Mouse (Mus musculus) cerebellum, adult 18-20 months (tissue): ENCODE results near the gene Abca3.
A peak's percentile ranks its signal among the peaks of the same experiment; 100 is the strongest.

Experiments used
- DNase-seq, 2 experiments: peaks; one replicate each; pipeline ENCODE4 v3.0.0; 2021

Abca3 gene

DNA sequence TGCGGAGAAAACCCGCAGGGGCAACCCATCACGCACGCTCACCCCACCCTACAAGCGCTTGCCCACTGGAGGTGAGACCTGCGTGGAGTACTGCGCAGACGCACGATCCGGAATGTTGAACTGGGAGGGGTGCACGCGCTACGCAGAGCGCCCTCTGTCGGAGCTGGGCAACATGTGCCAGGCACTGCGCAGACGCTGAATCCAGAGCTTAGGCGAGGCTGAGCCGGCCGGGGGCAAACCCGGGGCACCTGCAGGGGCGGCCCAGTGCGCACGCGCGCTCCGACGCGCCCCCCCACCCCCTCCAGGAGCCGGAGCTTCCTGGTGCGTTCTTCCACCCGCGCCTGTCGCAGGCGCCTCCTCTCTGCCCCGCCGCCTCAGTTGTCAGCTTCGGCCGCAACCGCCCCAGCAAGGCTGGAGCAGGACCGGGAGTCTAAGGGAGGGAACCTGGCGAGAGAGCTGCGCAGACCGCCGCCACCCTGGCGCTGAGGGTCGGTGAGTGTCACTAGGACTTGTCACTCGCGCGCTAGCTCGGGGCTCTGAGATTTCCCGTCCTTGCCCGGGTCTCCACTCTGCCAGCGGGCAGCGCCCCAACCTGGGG lies at the start of gene Abca3:
Abca3 (plus strand) TSS at position 191 of the 598 bp plus-strand sequence.
- peak; percentile 97 to 99 for DNase-seq

DNA sequence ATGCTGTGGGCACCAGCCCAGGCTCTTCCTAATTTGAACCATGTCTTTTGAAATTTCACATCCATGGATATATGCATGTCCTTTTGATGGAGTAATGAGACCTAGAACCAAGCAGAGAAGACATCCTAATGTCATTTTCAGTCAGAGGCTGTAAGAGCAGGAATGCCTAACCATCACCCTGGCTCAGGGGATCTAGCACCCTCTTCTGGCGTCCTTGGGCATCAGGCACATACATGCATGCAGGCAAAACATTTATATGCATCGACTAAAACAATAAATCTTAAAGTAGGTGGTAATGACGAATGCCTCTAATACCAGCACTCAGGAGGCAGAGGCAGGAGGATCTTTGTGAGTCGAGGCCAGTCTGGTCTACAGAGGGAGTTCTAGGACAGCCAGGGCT lies 44.2 kb upstream of the Abca3 start:
- peak; percentile 57 to 67 for DNase-seq

GRCm38 (mm10) chr17:24320826-24321225 lies 30.9 kb upstream of the Abca3 start:
- no peak for DNase-seq

- no peak for DNase-seq
These were observed 26.7 kb upstream of the Abca3 start for GRCm38 (mm10) chr17:24325051-24325450.

DNA sequence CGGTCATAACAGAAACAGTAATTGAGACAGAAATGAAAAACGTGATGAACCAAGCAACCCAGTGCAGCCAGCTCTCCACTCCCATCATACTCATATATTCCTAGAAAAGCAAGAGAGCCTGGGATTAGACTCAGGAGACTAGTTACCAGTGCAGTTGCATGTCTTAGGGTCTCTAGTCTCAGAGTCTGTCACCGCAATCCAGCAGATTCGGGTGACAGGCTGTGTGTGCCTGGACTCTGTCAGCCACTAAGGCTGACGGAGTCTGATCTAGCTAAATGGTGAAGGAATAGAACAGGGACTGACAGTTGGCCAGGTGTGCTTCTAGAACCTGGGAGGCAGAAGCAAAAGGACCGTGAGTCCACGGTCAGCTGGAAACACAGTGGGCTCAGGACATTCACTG lies 24.1 kb upstream of the Abca3 start:
- no peak for DNase-seq

DNA sequence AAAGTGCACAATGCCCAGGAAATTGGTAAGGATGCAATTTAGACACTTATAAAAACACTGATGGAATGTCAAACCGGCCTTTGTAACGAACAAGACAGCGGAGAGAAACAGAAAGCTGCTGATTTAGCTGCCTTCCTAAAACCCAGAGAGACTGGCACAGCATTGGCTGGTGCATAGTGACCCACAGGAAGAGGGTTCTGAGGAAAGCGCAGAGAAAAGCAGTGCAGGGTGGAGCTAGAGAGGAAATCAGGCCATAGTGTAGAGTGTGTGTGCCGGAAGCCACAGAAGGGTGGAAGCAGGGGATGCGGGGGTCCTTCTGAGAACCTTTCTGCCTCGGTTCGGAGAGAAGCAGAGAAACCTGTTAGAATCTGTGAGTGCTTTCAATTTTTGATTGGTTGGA lies 7.1 kb upstream of the Abca3 start:
- no peak for DNase-seq

DNA sequence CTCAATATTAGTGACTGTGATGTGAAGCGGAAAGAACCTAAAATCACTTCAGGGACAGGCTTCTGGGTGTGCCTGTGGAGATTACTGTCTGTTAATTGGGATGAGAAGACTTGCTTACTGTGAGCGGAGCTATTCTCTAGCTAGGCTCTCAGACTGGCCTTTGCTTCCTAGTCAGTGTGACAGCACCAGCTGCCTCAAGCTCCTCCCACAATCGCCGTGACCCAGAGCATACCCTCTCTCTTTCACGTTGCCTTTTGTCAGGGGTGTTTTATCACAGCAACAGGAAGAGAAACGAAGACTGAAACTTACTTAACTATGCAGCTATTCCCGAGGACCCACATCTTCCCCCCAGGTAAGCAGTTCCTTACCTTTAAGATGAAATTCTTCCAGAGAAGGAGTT lies 4.9 kb upstream of the Abca3 start:
- DNase-seq: no peak

- DNase-seq: no peak
These were observed 2.6 kb upstream of the Abca3 start for GRCm38 (mm10) chr17:24349176-24349575.

DNA sequence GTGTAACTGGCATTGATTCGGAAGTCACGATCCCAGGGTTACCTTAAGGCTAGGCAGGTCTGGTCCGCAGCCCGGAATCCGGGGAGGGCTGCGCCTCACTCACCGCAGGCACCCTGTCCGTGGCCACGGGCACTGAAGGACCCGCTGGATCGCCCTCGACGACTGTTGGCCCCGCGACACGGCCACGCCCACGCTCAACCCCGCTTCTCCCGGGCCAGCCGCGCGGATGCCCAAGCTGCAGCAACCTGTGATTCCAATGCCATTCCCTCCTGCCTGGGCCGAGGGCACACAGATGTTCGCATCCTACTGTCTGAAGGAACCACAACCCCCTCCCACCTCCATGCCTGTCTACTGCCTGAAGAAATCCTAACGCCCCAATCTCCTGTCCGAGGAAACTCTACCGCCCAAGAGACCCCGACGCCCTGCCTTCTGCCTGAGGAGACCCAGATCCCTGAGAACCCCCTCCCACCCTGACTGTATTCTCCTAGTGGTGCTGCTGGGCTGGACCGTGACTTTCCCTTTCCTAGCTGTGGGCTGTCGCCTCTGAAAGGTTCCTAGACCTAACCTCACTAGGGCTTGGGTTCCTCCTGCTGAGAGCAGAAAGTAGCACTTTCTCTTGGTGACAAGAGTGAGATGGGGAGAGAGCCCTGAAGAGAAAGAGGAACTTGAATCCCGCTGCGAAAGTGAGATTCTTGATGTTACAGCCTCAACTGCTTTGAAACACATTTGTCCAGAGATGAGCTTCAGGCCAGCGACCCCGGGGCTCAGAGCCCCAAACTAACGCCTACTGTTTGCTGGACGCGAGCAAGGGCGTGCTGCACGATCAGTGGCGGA lies 607 bp upstream of the Abca3 start, which contains the start of gene Abca17:
Abca17 (minus strand) TSS at position 143 of the 834 bp plus-strand sequence.
- peak; percentile 33 to 53 for DNase-seq

- DNase-seq: no peak
These were observed 832 bp downstream of the Abca3 start for GRCm38 (mm10) chr17:24352370-24353194.

DNA sequence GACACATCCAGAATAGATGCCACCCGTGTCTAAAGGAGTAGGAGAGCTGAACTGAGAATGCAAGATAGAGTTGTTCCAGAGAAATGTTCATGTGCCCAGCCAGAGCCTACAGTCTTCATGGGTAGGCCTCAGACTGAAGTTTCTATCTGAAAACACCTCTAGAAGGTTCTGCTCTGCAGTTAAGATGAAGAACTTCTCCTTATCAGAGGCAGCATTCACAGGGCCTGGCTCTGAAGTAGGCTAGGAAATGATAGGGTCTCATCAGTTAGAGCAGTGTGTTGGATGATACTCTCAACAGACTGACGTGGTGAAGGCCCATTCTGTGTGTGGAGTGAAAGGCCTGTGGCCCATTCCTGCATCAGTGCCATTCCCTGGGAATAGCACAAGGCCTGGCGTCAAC lies 2.2 kb downstream of the Abca3 start:
- DNase-seq: no peak

GRCm38 (mm10) chr17:24355284-24355683 lies 3.5 kb downstream of the Abca3 start:
- DNase-seq: no peak

GRCm38 (mm10) chr17:24359006-24359405 lies 7.3 kb downstream of the Abca3 start:
- DNase-seq: no peak

GRCm38 (mm10) chr17:24359903-24360302 lies 8.2 kb downstream of the Abca3 start:
- DNase-seq: no peak

DNA sequence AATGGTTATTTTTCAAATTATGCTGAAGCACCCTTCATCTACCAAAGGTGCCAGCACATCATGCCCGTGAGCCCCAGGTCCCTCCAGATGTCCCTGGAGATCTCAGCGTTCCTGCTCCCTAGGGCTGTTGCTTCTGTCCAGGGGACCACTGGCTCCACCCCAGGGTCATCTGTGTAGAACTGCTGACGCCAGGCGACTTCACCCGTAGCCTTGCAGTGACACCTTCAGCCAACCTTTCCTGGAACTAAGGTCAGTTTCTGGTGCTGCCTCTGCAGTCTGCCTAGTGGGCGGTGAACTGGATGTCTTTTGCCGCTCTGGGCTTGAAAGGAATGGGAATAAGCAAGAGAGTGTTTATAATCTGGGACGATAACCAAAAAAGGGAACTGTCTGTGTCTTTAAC lies 9.1 kb downstream of the Abca3 start:
- no peak for DNase-seq

- DNase-seq: no peak
These were observed 9.5 kb downstream of the Abca3 start for GRCm38 (mm10) chr17:24361291-24361690.

- no peak for DNase-seq
These were observed 10.8 kb downstream of the Abca3 start for GRCm38 (mm10) chr17:24362527-24362926.

DNA sequence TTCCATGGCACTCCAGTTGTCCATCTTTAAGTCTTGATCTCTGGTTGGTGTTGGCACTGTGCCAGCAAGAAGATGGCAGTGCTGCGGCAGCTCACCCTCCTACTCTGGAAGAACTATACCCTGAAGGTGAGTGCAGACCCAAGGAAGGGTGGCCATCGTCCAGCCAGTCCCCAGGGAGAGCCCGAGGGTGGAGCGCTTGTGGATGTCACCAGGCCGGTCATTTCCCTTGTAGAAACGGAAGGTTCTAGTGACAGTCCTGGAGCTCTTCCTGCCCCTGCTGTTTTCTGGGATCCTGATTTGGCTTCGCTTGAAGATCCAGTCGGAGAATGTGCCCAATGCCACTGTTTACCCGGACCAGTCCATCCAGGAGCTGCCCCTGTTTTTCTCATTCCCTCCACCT lies 12.7 kb downstream of the Abca3 start:
- peak; percentile 62 to 63 for DNase-seq

DNA sequence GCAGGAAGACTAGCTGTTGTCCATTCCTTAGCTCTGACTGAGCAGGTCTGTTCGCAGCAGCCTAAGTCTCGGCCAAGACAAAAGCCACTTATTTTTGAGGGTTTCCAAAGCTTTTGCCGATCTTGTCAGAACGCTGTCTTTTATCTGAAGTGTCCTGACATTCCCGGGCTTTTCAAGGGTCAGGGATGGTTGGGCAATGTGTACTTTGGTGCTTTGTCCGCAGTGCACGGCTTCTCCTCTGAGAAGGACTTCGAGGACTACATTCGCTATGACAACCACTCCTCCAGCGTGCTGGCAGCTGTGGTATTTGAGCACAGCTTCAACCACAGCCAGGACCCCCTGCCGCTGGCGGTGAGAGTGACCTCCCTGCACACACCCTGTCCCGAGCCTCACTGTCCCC lies 14.1 kb downstream of the Abca3 start:
- no peak for DNase-seq

DNA sequence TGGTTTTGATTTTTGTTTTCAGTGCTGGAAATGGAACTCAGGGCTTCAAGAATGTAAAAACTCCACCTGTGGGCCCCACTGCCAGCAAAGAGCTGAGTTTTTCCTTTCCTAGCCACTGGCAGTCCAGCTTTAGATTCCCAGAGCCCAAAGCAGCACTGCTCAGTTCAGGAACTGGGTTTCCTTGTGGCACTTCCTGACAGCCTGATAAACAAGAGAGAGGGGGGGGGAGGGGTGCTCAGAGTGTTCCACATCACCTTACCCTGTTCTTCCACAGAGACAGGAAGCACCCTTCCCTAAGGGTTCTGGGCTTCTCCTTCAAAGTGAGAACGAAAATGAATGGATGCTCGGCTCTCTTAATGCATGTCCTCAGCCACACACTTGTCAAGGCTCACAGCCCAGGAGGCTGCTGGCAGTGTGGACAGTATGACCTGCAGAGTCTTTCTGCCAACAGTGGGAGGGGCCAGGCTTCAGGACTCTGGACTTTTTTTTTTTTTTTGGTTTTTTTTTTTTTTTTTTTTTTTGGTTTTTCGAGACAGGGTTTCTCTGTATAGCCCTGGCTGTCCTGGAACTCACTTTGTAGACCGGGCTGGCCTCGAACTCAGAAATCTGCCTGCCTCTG lies 23.5 kb downstream of the Abca3 start:
- DNase-seq: no peak

DNA sequence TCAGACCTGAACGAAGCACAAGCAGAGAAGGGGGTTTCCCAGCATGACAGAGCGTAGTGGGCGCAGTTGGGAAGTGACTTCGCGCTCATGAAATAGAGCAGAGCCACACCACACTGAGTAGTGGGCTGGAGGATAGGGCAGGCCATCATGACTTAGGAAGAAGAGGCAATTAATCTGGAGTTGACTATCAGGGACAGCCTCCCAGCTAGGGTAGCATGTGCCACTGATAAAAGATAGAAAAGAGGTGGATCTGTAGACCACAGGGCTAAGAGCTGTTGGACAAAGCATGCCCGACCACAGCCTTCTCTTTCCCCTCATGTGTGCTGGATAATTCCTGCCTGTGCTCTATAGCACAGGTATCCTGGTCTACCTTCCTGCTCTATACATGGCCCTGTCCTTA lies 24.1 kb downstream of the Abca3 start:
- no peak for DNase-seq

DNA sequence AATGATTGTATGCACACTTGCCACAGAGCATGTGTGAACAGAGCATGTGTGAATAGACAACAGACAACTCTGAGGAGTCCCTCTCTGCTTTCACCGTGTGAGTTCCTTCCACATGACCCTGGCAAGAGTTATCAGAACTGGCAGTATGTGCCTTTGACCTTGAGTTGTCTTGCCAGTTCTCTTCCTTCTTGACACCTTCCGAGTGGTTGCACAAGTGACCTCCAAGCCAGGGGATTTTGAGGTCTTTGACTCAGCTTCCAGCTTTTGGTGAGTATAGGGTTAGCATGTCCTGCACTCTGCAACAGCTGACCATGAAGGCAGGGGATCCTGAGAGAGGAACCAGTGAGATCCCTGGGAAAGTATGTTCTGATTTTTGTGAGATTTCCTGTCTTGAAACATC lies 26.7 kb downstream of the Abca3 start:
- no peak for DNase-seq

GRCm38 (mm10) chr17:24383789-24384188 lies 32.0 kb downstream of the Abca3 start:
- no peak for DNase-seq
